Mouse (Mus musculus) MEL (cell line): ENCODE results near the gene Adap1. TPM values are rescaled to one million over a fixed set of nuclear protein-coding genes. Genes with fewer than 3 reads are reported as not detected.

ENCODE experiments used
- DNase-seq: peaks from one replicate; pipeline ENCODE4 v3.0.0; 2011; ENCODE audit warnings: low read depth, low spot score
- H3K27ac ChIP-seq: 2 replicates; pipeline ENCODE4 v1.5.1; 2012; ENCODE audit warnings: low read depth, mild to moderate bottlenecking, control low read depth, low read length, moderate library complexity; ENCODE audit not compliant: control insufficient read depth
- H3K27me3 ChIP-seq, 2 experiments: fragments of 150-350 bp in 1 of 2; sonication (generic) in 1 of 2; 2 replicates each; pipeline ENCODE4 v1.6.1; 2012; ENCODE audit warnings: low read length in 2 of 2, mild to moderate bottlenecking in 2 of 2, improper control_type of control experiment in 1 of 2, moderate library complexity in 1 of 2; ENCODE audit not compliant: insufficient read depth in 2 of 2, control insufficient read depth in 1 of 2
- H3K36me3 ChIP-seq, 2 experiments: 2 replicates each; pipeline ENCODE4 v1.6.1; 2012 to 2014; ENCODE audit warnings: low read length in 2 of 2, improper control_type of control experiment in 1 of 2, inconsistent platforms in 1 of 2, mild to moderate bottlenecking in 1 of 2; ENCODE audit not compliant: insufficient read depth in 2 of 2, control insufficient read depth in 1 of 2
- H3K4me1 ChIP-seq, 2 experiments: fragments of 150-350 bp in 1 of 2; sonication (generic) in 1 of 2; 2 replicates each; pipeline ENCODE4 v1.6.1; 2012; ENCODE audit warnings: low read length in 2 of 2, improper control_type of control experiment in 1 of 2, mild to moderate bottlenecking in 1 of 2; ENCODE audit not compliant: insufficient read depth in 2 of 2, control insufficient read depth in 1 of 2
- H3K4me3 ChIP-seq, 2 experiments: fragments of 150-350 bp in 1 of 2; sonication (generic) in 1 of 2; 2 replicates each; pipeline ENCODE4 v1.5.1; 2012; ENCODE audit warnings: low read depth in 2 of 2, low read length in 2 of 2, mild to moderate bottlenecking in 2 of 2, moderate library complexity in 2 of 2, control low read depth in 1 of 2, improper control_type of control experiment in 1 of 2; ENCODE audit not compliant: control insufficient read depth in 1 of 2, insufficient read depth in 1 of 2
- H3K79me2 ChIP-seq: 2 replicates; pipeline ENCODE4 v1.6.1; 2012; ENCODE audit warnings: mild to moderate bottlenecking, low read length, moderate library complexity; ENCODE audit not compliant: control insufficient read depth, poor library complexity, insufficient read depth
- H3K9ac ChIP-seq: 2 replicates; pipeline ENCODE4 v1.6.1; 2012; ENCODE audit warnings: low read depth, mild to moderate bottlenecking, control low read depth, low read length, moderate library complexity; ENCODE audit not compliant: control insufficient read depth, poor library complexity, severe bottlenecking
- H3K9me3 ChIP-seq: fragments of 150-350 bp; sonication (generic); replicated peaks from 2 replicates; pipeline ENCODE4 v1.6.1; 2012; ENCODE audit warnings: mild to moderate bottlenecking, low read length, improper control_type of control experiment, moderate library complexity; ENCODE audit not compliant: insufficient read depth
- BHLHE40 ChIP-seq: IDR thresholded peaks from 2 replicates; pipeline ENCODE4 v1.6.1; 2012; ENCODE audit warnings: low read depth, mild to moderate bottlenecking, inconsistent platforms, low read length, improper control_type of control experiment, borderline replicate concordance
- CHD1 ChIP-seq: IDR thresholded peaks from 2 replicates; pipeline ENCODE4 v1.6.1; 2012; ENCODE audit warnings: low read depth, mild to moderate bottlenecking, inconsistent platforms, low read length, improper control_type of control experiment
- ETS1 ChIP-seq: IDR thresholded peaks from 2 replicates; pipeline ENCODE4 v1.6.1; 2012; ENCODE audit warnings: low read depth, mild to moderate bottlenecking, inconsistent platforms, low read length, improper control_type of control experiment, moderate library complexity
- GABPA ChIP-seq: IDR thresholded peaks from 2 replicates; pipeline ENCODE4 v1.6.1; 2012; ENCODE audit warnings: low read depth, mild to moderate bottlenecking, inconsistent platforms, low read length, improper control_type of control experiment, moderate library complexity
- JUND ChIP-seq: IDR thresholded peaks from 2 replicates; pipeline ENCODE4 v1.6.1; 2011; ENCODE audit warnings: low read depth, mild to moderate bottlenecking, improper control_type of control experiment, low read length
- KAT2A ChIP-seq: conservative IDR thresholded peaks from 2 replicates; pipeline ENCODE4 v1.6.1; 2012; ENCODE audit warnings: low read depth, low read length, improper control_type of control experiment, inconsistent platforms
- MAFK ChIP-seq: IDR thresholded peaks from 2 replicates; pipeline ENCODE4 v1.6.1; 2011; ENCODE audit warnings: low read depth, mild to moderate bottlenecking, low read length, improper control_type of control experiment, borderline replicate concordance
- MYB ChIP-seq: IDR thresholded peaks from 2 replicates; pipeline ENCODE4 v1.6.1; 2011; ENCODE audit warnings: mild to moderate bottlenecking, low read depth, low read length, improper control_type of control experiment
- MYC ChIP-seq: IDR thresholded peaks from 2 replicates; pipeline ENCODE4 v1.6.1; 2011; ENCODE audit warnings: low read depth, mild to moderate bottlenecking, low read length, improper control_type of control experiment, moderate library complexity
- NELFE ChIP-seq: IDR thresholded peaks from 2 replicates; pipeline ENCODE4 v1.6.1; 2011; ENCODE audit warnings: low read depth, low read length, improper control_type of control experiment
- NRF1 ChIP-seq: IDR thresholded peaks from 2 replicates; pipeline ENCODE4 v1.6.1; 2014; ENCODE audit warnings: low read depth, mild to moderate bottlenecking, inconsistent platforms, low read length, improper control_type of control experiment, moderate library complexity; ENCODE audit not compliant: poor library complexity, insufficient read depth, severe bottlenecking
- POLR2AphosphoS2 ChIP-seq: IDR thresholded peaks from 2 replicates; pipeline ENCODE4 v1.6.1; 2011; ENCODE audit warnings: low read length, improper control_type of control experiment
- RCOR1 ChIP-seq: IDR thresholded peaks from 2 replicates; pipeline ENCODE4 v1.6.1; 2012; ENCODE audit warnings: low read depth, mild to moderate bottlenecking, inconsistent platforms, low read length, improper control_type of control experiment
- SMC3 ChIP-seq: IDR thresholded peaks from 2 replicates; pipeline ENCODE4 v1.6.1; 2011; ENCODE audit warnings: low read depth, low read length, improper control_type of control experiment
- TAL1 ChIP-seq: IDR thresholded peaks from 2 replicates; pipeline ENCODE4 v1.6.1; 2012; ENCODE audit warnings: mild to moderate bottlenecking, inconsistent platforms, low read length, moderate library complexity, mixed read lengths
- TBP ChIP-seq: IDR thresholded peaks from 2 replicates; pipeline ENCODE4 v1.8.0; 2011; ENCODE audit warnings: low read depth, low read length, improper control_type of control experiment
- USF2 ChIP-seq, 2 experiments: IDR thresholded peaks; 2 replicates each; pipeline ENCODE4 v1.6.1; 2011 to 2012; ENCODE audit warnings: improper control_type of control experiment in 2 of 2, low read length in 2 of 2, borderline replicate concordance in 1 of 2, inconsistent platforms in 1 of 2, low read depth in 1 of 2, mild to moderate bottlenecking in 1 of 2; ENCODE audit not compliant: insufficient read depth in 1 of 2
- ZKSCAN1 ChIP-seq: IDR thresholded peaks from 2 replicates; pipeline ENCODE4 v1.6.1; 2012; ENCODE audit warnings: low read depth, mild to moderate bottlenecking, inconsistent platforms, low read length, improper control_type of control experiment, moderate library complexity
- ZNF384 ChIP-seq: IDR thresholded peaks from 2 replicates; pipeline ENCODE4 v1.6.1; 2012; ENCODE audit warnings: low read depth, mild to moderate bottlenecking, inconsistent platforms, low read length, improper control_type of control experiment
- polyA plus RNA-seq, 2 experiments: library from polyadenylated mRNA; stranded (reverse) in 1 of 2; unstranded in 1 of 2; fragments of >175 nt in 1 of 2; fragments of >200 nt in 1 of 2; gene quantifications; 2 replicates each; pipeline versions ENCODE4 v1.2.1 to v1.2.4; 2012; ENCODE audit warnings: low replicate concordance in 2 of 2, low read depth in 1 of 2; ENCODE audit not compliant: insufficient read length in 2 of 2, insufficient read depth in 1 of 2, missing spikeins in 1 of 2
- total RNA-seq: library from RNA; depleted of rRNA; stranded (reverse); fragments of 300-350 nt; gene quantifications from 2 replicates; pipeline ENCODE4 v1.2.3, GENCODE M21; 2012

The Adap1 gene
- total and polyA plus RNA-seq, 3 experiments, result 52.9 to 59.8 TPM; not detected in 1

- Histone ChIP-seq H3K4me3 (no peak overlapping the region), H3K36me3 (peaks cover 0 to 4% of the 10 kb centered on the region in 2 experiments; a peak in 1 of 4 replicates)
Measured at GRCm38 (mm10) chr5:139270806-139271521, 54.5 kb downstream of the Adap1 start.

GRCm38 (mm10) chr5:139267661-139268060 lies 57.8 kb downstream of the Adap1 start:
- H3K27ac ChIP-seq, result no peak overlapping the region
- no peaks in the 10 kb centered on the region for H3K9me3 ChIP-seq
- H3K9ac ChIP-seq, result no peak overlapping the region
- DNase-seq, result no peak
- no peaks in the 10 kb centered on the region for H3K27me3 ChIP-seq
- H3K79me2 ChIP-seq, result no peaks in the 10 kb centered on the region
- TF ChIP-seq NELFE (no peak), TAL1 (no peak), SMC3 (no peak), ZNF384 (no peak), RCOR1 (no peak), MYC (no peak), BHLHE40 (no peak), CHD1 (no peak), NRF1 (no peak), JUND (no peak), USF2 (IDR thresholded peaks at IDR 0.05; ENCODE audit: borderline replicate concordance in 1 of 2, insufficient read depth in 1 of 2, low read depth in 1 of 2, low read length in 2 of 2) (no peak), MAFK (no peak), KAT2A (no peak), ETS1 (no peak)
- peaks cover 0 to 14% of the 10 kb centered on the region in 2 experiments; a peak in 2 of 4 replicates for H3K36me3 ChIP-seq
- no peak overlapping the region for H3K4me3 ChIP-seq
- H3K4me1 ChIP-seq, result no peaks in the 10 kb centered on the region

More at GRCm38 (mm10) chr5:139270806-139271521, 54.5 kb downstream of the Adap1 start:
- H3K79me2 ChIP-seq, result no peaks in the 10 kb centered on the region
- no peak for TF ChIP-seq ZKSCAN1
- no peak for TF ChIP-seq MYB
- no peak for TF ChIP-seq NRF1
- TF ChIP-seq GABPA, result no peak
- TF ChIP-seq POLR2AphosphoS2, result peak; percentile 31; the same call in 1 of the 2 replicates
- no peak for TF ChIP-seq TBP
- no peak overlapping the region for H3K9ac ChIP-seq
- DNase-seq, result no peak
- no peak overlapping the region for H3K27ac ChIP-seq
- no peaks in the 10 kb centered on the region for H3K27me3 ChIP-seq
- H3K9me3 ChIP-seq, result no peaks in the 10 kb centered on the region
- H3K4me1 ChIP-seq, result no peaks in the 10 kb centered on the region
